Mouse (Mus musculus) megakaryocyte, embryonic 14.5 days (primary cell): ENCODE data around the gene Tst.

Experiments used
- FLI1 ChIP-seq: IDR thresholded peaks from 2 replicates; pipeline ENCODE4 v1.6.1; 2012; ENCODE audit warnings: low read length, inconsistent platforms, mixed read lengths
- GATA1 ChIP-seq: IDR thresholded peaks from 3 replicates; pipeline ENCODE4 v1.6.1; 2012; ENCODE audit warnings: mixed read lengths, low read length, inconsistent platforms, borderline replicate concordance

- TF ChIP-seq FLI1 = no peak
- no peak for TF ChIP-seq GATA1
Observed at GRCm38 (mm10) chr15:78380741-78381140, 25.0 kb downstream of the Tst start.
